Mouse (Mus musculus): ENCODE data around the gene Epb41l4b.

The Epb41l4b gene

GRCm38 (mm10) chr4:57060319-57060831 lies 82.9 kb downstream of the Epb41l4b start:
- DNase-seq (ENCODE audit: low spot score in 2 of 2), result no peak

GRCm38 (mm10) chr4:57058623-57059022 lies 84.6 kb downstream of the Epb41l4b start:
- DNase-seq (ENCODE audit: low spot score in 2 of 2), result no peak

GRCm38 (mm10) chr4:57057637-57058036 lies 85.6 kb downstream of the Epb41l4b start:
- DNase-seq (ENCODE audit: low spot score in 2 of 2), result no peak

GRCm38 (mm10) chr4:57055635-57056034 lies 87.6 kb downstream of the Epb41l4b start:
- no peak for DNase-seq (ENCODE audit: low spot score in 2 of 2)

GRCm38 (mm10) chr4:57049281-57049921 lies 93.8 kb downstream of the Epb41l4b start:
- DNase-seq (ENCODE audit: low spot score in 2 of 2), result no peak

- peak in 1 of 2 experiments; percentile 21 for DNase-seq (ENCODE audit: low spot score in 2 of 2)
Observed at GRCm38 (mm10) chr4:57048566-57048965, 94.7 kb downstream of the Epb41l4b start.

GRCm38 (mm10) chr4:57046160-57046571 lies 97.1 kb downstream of the Epb41l4b start:
- peak in 1 of 2 experiments; percentile 62 for DNase-seq (ENCODE audit: low spot score in 2 of 2)

GRCm38 (mm10) chr4:57043621-57044020 lies 99.6 kb downstream of the Epb41l4b start:
- DNase-seq (ENCODE audit: low spot score in 2 of 2), result no peak

- no peak for DNase-seq (ENCODE audit: low spot score in 2 of 2)
Observed at GRCm38 (mm10) chr4:57041661-57042060, 101.6 kb downstream of the Epb41l4b start.

- DNase-seq (ENCODE audit: low spot score in 2 of 2), result no peak
Observed at GRCm38 (mm10) chr4:57041211-57041610, 102.0 kb downstream of the Epb41l4b start.

GRCm38 (mm10) chr4:57040481-57040880 lies 102.8 kb downstream of the Epb41l4b start:
- no peak for DNase-seq (ENCODE audit: low spot score in 2 of 2)

- DNase-seq (ENCODE audit: low spot score in 2 of 2), result peak in 1 of 2 experiments; percentile 36
Observed at GRCm38 (mm10) chr4:57039127-57040031, 103.9 kb downstream of the Epb41l4b start.

- no peak for DNase-seq (ENCODE audit: low spot score in 2 of 2)
Observed at GRCm38 (mm10) chr4:57037554-57037953, 105.7 kb downstream of the Epb41l4b start.

- no peak for DNase-seq (ENCODE audit: low spot score in 2 of 2)
Observed at GRCm38 (mm10) chr4:57034169-57034568, 109.1 kb downstream of the Epb41l4b start.

GRCm38 (mm10) chr4:57031440-57031839 lies 111.8 kb downstream of the Epb41l4b start:
- no peak for DNase-seq (ENCODE audit: low spot score in 2 of 2)

- DNase-seq (ENCODE audit: low spot score in 2 of 2), result no peak
Observed at GRCm38 (mm10) chr4:57027954-57028353, 115.3 kb downstream of the Epb41l4b start.

- DNase-seq (ENCODE audit: low spot score in 2 of 2), result no peak
Observed at GRCm38 (mm10) chr4:57023527-57023926, 119.7 kb downstream of the Epb41l4b start.

- no peak for DNase-seq (ENCODE audit: low spot score in 2 of 2)
Observed at GRCm38 (mm10) chr4:57021288-57021687, 121.9 kb downstream of the Epb41l4b start.

GRCm38 (mm10) chr4:57017229-57017628 lies 126.0 kb downstream of the Epb41l4b start:
- DNase-seq (ENCODE audit: low spot score in 2 of 2), result peak; percentile 61 to 87

- peak in 1 of 2 experiments; percentile 25 for DNase-seq (ENCODE audit: low spot score in 2 of 2)
Observed at GRCm38 (mm10) chr4:57016366-57017171, 126.7 kb downstream of the Epb41l4b start.

- no peak for DNase-seq (ENCODE audit: low spot score in 2 of 2)
Observed at GRCm38 (mm10) chr4:57015032-57015431, 128.2 kb downstream of the Epb41l4b start.
